Comparison of ENCODE assay signal across 26 mouse cellular contexts in genomic region chr5:148594693-148595458, GRCm38 (mm10). TPM values are rescaled to one million over a fixed set of nuclear protein-coding genes. Genes with fewer than 3 reads are reported as not detected.
DNase-seq lines count a peak whose midpoint lies in the region; ATAC-seq and TF ChIP-seq lines count a peak whose summit lies in the region.
"Had no signal": no experiment of that assay in that cellular context is flagged by ENCODE, and none has a peak within 500 bp of the region (broad histone marks: within the 10 kb centered on the region; RNA-seq: fewer than 3 reads in every experiment).

No protein-coding gene starts in this region.

- no peaks in the 10 kb centered on the region for H3K9me3 ChIP-seq in hindbrain, postnatal 0 days (ENCODE audit: low read length)
- H3K9me3 ChIP-seq: forebrain, embryonic 12.5 days; heart, embryonic 12.5 days; limb, embryonic 10.5 days; lung, embryonic 15.5 days; midbrain, embryonic 12.5 days; neural tube, embryonic 13.5 days had no signal

- no peak for TF ChIP-seq CTCF in bone marrow macrophage, adult 2 months (IDR thresholded peaks at IDR 0.05; ENCODE audit: low read depth, low read length)
- no peak for TF ChIP-seq CTCF in hindbrain, postnatal 0 days (IDR thresholded peaks at IDR 0.05; ENCODE audit: low read depth)

- ATAC-seq in monocyte, adult 5-6 weeks (replicated peaks; ENCODE audit: insufficient number of reproducible peaks, low FRiP score, low TSS enrichment, poor library complexity, severe bottlenecking): peak; percentile 42; the same call in 1 of the 2 replicates
- ATAC-seq in hindbrain, postnatal 0 days: no peak
- ATAC-seq: Patski had no signal

- H3K4me2 ChIP-seq in hindbrain, postnatal 0 days (ENCODE audit: low read depth, low read length): no peak overlapping the region
- H3K4me2 ChIP-seq: forebrain, embryonic 12.5 days; heart, embryonic 12.5 days; hindbrain, embryonic 14.5 days; liver, embryonic 11.5 days; lung, embryonic 15.5 days; midbrain, embryonic 12.5 days; neural tube, embryonic 13.5 days had no signal

- WGBS in hindbrain, postnatal 0 days: 91% methylated on average over 3 of the region's 3 CpGs

- peak overlapping the region; percentile 76 for H3K27ac ChIP-seq in bone marrow macrophage, adult 2 months (ENCODE audit: insufficient read depth, low read depth, low read length)
- H3K27ac ChIP-seq in hindbrain, postnatal 0 days: no peak overlapping the region
- H3K27ac ChIP-seq: forebrain, embryonic 12.5 days; gastrocnemius, adult 2 months; hindbrain, embryonic 14.5 days; left cerebral cortex, adult 2 months; limb, embryonic 10.5 days; lung, embryonic 15.5 days; midbrain, embryonic 12.5 days; neural tube, embryonic 13.5 days had no signal

- no peak for TF ChIP-seq POLR2A in bone marrow macrophage, adult 2 months (IDR thresholded peaks at IDR 0.05; ENCODE audit: borderline replicate concordance, low read depth, low read length)

- H3K9ac ChIP-seq in hindbrain, postnatal 0 days (replicated peaks; ENCODE audit: low read length): no peak overlapping the region
- H3K9ac ChIP-seq: forebrain, embryonic 12.5 days; heart, embryonic 12.5 days; hindbrain, embryonic 14.5 days; lung, embryonic 15.5 days; midbrain, embryonic 12.5 days; neural tube, embryonic 13.5 days had no signal

- peak; percentile 7 for DNase-seq in A20 (ENCODE audit: low read depth, low spot score)
- DNase-seq in CD4-positive, CD25-positive, alpha-beta regulatory T cell, adult 2 months (ENCODE audit: low read depth, low spot score): peak; percentile 41
- DNase-seq in hindbrain, postnatal 0 days (ENCODE audit: low spot score): no peak
- DNase-seq in heart, postnatal 10 days: no peak
- DNase-seq in urinary bladder, postnatal 14 days (ENCODE audit: low spot score): no peak
- no peak for DNase-seq in kidney, postnatal 4 days
- DNase-seq: adrenal gland, postnatal 36 days; cerebellum, adult 2 months; gastrocnemius, adult 2 months; kidney, adult 8-10 months; kidney, postnatal 25 days; layer of hippocampus, adult 9-11 months; lung, postnatal 4 days; thymus, postnatal 36 days had no signal

- intact Hi-C loops in heart, postnatal 10 days (cut with DNase I): no loop called here

- H3K36me3 ChIP-seq in hindbrain, postnatal 0 days (ENCODE audit: insufficient read depth, low read length): no peaks in the 10 kb centered on the region
- H3K36me3 ChIP-seq: forebrain, embryonic 12.5 days; heart, embryonic 12.5 days; limb, embryonic 10.5 days; lung, embryonic 15.5 days; midbrain, embryonic 12.5 days; neural tube, embryonic 13.5 days had no signal

- no peak overlapping the region for H3K4me3 ChIP-seq in bone marrow macrophage, adult 2 months (ENCODE audit: insufficient read depth, low read length)
- H3K4me3 ChIP-seq in hindbrain, postnatal 0 days (ENCODE audit: low read length): no peak overlapping the region
- H3K4me3 ChIP-seq: forebrain, embryonic 12.5 days; gastrocnemius, adult 2 months; heart, embryonic 12.5 days; left cerebral cortex, adult 2 months; limb, embryonic 10.5 days; lung, embryonic 15.5 days; midbrain, embryonic 12.5 days; neural tube, embryonic 13.5 days had no signal

- peaks cover 8% of the 10 kb centered on the region for H3K4me1 ChIP-seq in bone marrow macrophage, adult 2 months (ENCODE audit: control insufficient read depth, insufficient read depth, low read length)
- H3K4me1 ChIP-seq in hindbrain, postnatal 0 days (ENCODE audit: insufficient read depth, low read length): no peaks in the 10 kb centered on the region

- H3K27me3 ChIP-seq in hindbrain, postnatal 0 days (ENCODE audit: insufficient read depth, low read length): no peaks in the 10 kb centered on the region
- H3K27me3 ChIP-seq: forebrain, embryonic 12.5 days; lung, embryonic 15.5 days; neural tube, embryonic 13.5 days; Patski had no signal

RNA-seq across cellular contexts. Expression of gene Ubl3, which starts 42.3 kb away (rescaled TPM):
- polyA plus RNA-seq in bone marrow macrophage, adult 2 months (2012; ENCODE audit: insufficient read depth, insufficient read length, missing spikeins): 185 and 195 TPM in 2 replicates
- total RNA-seq in monocyte, adult 5-6 weeks (2017): 179 to 332 TPM (median 268 TPM) in 3 replicates
- total RNA-seq in hindbrain, postnatal 0 days (2014; rRNA removed): 155 and 157 TPM in 2 replicates
- polyA plus RNA-seq in hindbrain, postnatal 0 days (2015; fragmentation: Nextera tagmentation; extraction: Ambion mirVana): 108 and 115 TPM in 2 replicates
- 10 to 100 TPM; 80.1 to 96.8 TPM for total RNA-seq in heart, postnatal 10 days (2021)

Comparison
In these comparisons a context has a peak if more than half of its experiments do, and no peak if none do; other contexts are left out.
1. DNase-seq: peak in A20 (single experiment) and CD4-positive, CD25-positive, alpha-beta regulatory T cell, adult 2 months (single experiment); none in hindbrain, postnatal 0 days (single experiment), heart, postnatal 10 days (0 of 2), urinary bladder, postnatal 14 days (single experiment) and kidney, postnatal 4 days (0 of 2).